Mouse (Mus musculus) c-Kit-positive CD71-positive TER-119-negative erythroid progenitor cells, embryonic 14.5 days (primary cell): ENCODE data around the gene Macrod2.
"Not testable (repeated sequence)": the region's sequence is repeated elsewhere in the genome, so short reads cannot be mapped to it uniquely, and the experiment has no call there.

ENCODE experiments used
- DNase-seq: peaks from one replicate; pipeline ENCODE4 v3.0.0-alpha.2; 2013; ENCODE audit warnings: low read depth

The Macrod2 gene

GRCm38 (mm10) chr2:140703377-140703776 lies 308.3 kb downstream of the Macrod2 start:
- DNase-seq = no peak

- DNase-seq = no peak
Observed at GRCm38 (mm10) chr2:140704146-140704545, 309.0 kb downstream of the Macrod2 start.

- no peak for DNase-seq
Observed at GRCm38 (mm10) chr2:140705278-140705677, 310.2 kb downstream of the Macrod2 start.

GRCm38 (mm10) chr2:140707550-140707949 lies 312.4 kb downstream of the Macrod2 start:
- DNase-seq = no peak

- no peak for DNase-seq
Observed at GRCm38 (mm10) chr2:140715822-140716221, 320.7 kb downstream of the Macrod2 start.

DNA sequence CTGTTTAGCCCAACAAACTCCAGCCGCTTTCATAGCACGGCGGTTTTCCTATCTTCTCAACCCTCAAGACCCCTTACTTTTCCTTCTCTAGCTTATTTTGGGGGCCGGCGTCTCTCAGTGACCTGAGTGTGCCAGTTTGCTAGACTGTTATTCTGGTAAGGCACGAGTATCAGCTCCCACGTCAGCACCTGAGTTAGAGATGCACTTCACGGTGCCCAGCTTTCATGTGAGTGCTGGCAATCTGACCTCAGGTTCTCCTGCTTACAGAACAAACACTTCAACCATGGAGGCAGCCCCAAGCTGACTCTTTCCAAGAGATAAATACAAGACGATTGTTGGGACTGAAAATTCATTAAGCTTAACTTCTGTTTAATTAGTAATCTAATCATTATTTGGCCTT lies 322.3 kb downstream of the Macrod2 start:
- no peak for DNase-seq

- DNase-seq = no peak
Observed at GRCm38 (mm10) chr2:140732616-140733183, 337.6 kb downstream of the Macrod2 start.

DNA sequence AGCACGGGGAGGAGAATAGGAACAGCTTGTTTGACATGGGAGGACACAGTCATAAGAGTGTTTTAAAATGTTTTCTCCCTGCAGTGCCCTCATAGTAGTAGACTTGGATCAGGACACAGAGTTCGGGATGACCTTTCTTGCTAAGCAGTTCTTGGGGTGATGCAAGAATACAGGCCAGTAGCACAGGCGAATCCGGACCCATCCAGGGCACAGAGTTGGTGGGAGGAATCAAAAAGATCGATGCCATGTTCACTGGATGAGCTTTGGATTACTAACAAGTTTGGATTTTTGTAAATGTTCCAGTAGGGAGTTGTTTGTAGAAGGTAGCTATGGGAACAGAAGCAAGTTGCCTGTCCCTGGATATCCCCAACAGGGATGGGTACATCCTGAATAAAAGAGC lies 345.4 kb downstream of the Macrod2 start:
- no peak for DNase-seq

DNA sequence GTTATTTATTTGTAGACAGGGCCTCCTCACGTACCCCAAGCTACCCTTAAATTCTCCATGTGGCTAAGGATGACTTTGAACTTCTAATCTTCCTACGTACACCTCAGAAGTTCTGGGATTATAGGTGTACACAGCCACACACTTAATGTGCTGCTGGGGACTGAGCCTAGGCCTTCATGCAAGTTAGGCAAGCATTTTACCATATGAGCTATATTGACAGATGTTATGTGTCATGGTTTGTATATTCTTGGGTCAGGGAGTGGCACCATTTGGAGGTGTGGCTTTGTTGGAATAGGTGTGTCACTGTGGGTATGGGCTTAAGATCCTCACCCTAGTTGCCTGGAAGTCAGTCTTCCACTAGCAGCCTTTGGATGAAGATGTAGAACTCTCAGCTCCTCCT lies 347.8 kb downstream of the Macrod2 start:
- not testable (repeated sequence) for DNase-seq

GRCm38 (mm10) chr2:140758881-140759280 lies 363.8 kb downstream of the Macrod2 start:
- no peak for DNase-seq

- DNase-seq = no peak
Observed at GRCm38 (mm10) chr2:140759732-140760131, 364.6 kb downstream of the Macrod2 start.

DNA sequence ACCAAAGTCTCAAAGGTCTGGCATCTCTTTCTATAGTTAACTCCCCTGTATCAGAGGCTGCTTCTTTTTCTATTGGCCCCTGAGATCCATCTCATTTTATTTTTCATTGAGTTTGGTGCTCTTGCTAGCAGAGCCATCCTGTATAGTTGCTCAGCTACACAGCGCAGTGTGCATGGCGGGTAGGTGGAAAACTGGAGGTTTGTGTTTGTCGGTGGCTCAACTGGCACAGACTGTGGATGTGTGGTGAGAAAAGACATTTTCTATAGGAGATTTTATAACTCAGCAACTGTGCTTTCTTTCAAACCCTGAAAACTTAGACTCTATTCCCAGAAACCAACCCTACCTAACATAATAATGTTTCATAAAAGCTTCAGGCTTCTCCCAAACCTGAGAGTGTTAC lies 365.0 kb downstream of the Macrod2 start:
- DNase-seq = no peak

DNA sequence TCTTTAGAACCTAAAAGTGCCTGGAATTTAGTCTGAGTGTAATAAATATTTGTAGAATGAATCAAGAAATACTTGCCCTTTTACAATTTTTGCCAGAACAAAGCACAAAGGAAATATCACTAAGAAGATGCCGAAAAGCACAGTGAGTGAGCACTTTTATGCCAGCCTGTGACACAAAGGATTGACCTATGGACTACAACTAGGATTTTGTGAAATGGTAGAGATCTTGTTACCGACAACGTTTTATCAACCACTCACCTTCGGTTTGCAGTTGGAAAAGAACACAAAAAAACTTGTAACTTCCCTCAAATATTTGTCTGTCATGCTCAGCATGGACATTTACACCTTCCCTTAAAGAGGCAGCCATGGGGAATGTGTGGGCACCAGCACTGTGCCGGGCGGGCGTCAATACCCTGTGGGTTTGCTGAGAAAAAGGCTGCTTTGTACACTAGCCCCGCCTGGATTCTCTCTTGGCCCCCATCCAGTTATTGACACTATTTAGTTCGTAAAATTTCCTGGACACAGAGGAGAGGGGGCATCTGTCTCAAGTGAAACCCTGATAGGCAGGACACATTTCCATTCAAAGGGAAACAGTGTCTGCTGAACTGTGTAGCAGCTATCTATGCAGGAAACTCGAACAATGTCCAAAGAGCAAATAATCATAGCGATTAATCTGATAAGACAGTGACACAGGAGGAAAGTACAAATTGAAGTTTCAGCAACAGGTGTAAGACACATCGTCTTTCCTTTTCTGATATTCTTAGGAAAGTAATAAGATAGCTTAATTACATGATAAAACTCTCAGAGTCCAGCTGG lies 368.2 kb downstream of the Macrod2 start:
- DNase-seq = no peak

DNA sequence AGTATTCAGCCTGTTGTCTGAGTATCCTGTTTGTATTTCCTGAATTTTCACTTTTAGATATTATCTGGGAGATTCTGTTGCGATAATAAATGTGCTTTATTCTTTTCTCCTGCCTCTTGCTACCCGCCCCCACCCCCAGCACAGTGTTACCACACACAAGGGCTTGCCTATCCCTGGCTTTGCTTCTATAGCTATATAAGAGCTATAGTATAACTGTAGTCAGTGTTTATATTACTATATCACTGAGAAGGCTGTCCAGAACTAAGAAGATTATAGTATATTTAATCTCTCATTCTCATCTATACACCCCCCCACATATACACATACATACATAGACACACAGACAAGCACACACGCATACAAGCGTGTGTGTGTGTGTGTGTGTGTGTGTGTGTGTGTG lies 374.4 kb downstream of the Macrod2 start:
- DNase-seq = no peak

DNA sequence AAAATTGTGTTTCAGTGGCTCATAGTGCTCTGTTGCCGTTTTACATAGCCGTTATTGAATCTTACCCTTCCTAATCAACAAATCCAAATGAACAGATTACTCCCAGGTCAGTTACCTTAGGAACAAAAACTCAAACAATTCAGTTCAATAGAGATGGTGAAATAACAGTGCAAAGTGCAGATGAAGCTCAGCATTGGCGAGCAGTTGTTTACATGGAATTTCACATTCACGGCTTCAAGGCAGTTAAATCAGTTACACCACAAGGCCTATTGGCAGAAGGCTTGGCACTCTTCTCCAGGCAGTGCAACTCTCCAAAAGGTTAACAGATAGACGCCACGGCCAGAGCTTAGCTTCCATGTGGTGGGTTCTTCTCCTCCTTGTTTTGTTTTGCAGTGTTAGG lies 377.7 kb downstream of the Macrod2 start:
- DNase-seq = no peak

DNA sequence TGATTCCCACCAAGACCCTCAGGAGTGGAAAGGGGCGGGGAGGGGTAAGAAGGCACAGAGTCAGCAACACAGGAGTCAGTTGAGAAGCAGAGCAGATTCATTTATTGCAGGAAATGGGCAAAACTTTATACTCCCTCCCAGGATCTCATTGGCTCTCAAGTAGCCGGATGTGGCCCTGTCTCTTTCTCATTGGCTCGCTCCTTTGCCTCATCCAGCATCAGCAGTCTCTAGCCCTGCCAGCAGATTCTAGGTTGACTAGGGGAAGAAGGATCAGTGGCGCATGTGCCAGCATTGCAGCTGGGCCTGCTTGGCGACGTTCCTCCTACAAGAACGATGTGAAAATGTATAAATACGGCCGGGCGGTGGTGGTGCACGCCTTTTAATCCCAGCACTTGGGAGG lies 378.3 kb downstream of the Macrod2 start:
- DNase-seq = no peak

GRCm38 (mm10) chr2:140774808-140775370 lies 379.8 kb downstream of the Macrod2 start:
- DNase-seq = no peak

DNA sequence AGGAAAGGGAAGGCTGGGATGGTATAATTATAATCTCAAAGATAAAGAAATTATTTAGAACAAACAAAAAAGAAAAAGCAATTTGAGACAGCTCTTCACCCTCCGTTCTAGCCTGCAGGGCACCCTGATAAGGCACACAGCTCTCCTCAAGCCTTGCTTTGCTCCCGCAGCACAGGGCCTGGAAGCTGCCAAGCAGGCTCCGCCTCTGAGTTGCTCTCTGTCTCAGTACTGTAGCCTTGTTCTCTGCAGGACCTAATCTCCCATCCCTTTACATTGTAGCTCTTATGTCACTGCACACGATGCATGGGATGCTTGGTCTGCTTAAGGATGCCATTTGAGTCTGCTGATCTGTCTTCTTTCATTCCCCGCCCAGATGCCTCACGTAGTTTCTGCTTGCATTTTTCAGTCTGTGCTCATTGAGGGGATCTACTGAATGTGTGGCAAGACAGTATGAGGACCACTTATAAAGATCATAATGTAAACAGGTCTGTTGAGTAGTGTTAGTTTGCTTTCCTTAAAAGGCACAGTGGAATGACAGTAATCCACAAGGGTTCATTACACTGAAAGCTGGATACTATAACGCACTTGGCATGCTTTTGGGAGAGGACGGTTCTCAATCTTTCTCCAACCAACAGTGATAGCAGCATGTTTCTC lies 380.5 kb downstream of the Macrod2 start:
- no peak for DNase-seq

DNA sequence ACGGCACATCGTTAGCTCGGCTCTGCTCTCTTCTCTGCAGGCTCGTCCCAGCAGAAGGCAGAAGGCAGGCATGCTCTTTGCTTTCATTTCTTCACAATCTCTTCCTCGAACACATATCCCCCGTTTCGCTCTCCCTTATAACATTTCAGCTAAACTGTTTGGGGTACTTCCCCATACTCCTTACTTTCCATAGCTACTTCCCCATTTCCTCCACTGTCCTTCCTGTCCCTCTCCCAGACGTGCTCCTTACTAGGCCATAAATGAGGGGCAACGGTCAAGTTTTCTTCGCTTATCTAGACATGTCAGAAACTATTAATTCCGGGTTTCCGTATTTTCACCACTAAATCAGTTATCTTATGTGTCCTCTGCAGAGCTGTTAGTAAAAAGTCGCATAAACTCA lies 383.1 kb downstream of the Macrod2 start:
- DNase-seq = no peak

GRCm38 (mm10) chr2:140783041-140783440 lies 387.9 kb downstream of the Macrod2 start:
- DNase-seq = no peak

DNA sequence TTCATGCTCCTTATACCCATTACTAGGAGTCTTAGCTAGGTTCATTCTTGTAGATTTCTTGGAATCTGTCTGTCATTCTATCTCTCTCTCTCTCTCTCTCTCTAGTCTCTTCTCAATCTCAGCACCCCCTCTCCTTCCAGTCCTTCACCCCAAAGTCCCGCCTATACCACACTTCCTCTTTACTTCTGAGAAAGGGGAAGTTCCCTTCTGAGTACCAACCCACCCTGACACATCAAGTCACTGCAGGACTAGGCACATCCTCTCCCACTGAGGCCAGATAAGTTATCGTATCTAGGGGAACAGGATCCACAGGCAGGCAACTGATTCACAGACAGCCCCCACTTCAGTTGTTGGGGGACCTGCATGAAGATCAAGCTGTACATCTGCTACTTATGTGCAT lies 389.5 kb downstream of the Macrod2 start:
- DNase-seq = no peak

- DNase-seq = no peak
Observed at GRCm38 (mm10) chr2:140790363-140790762, 395.3 kb downstream of the Macrod2 start.
